Mouse (Mus musculus): ENCODE measurements around the gene Mrpl14.

DNA sequence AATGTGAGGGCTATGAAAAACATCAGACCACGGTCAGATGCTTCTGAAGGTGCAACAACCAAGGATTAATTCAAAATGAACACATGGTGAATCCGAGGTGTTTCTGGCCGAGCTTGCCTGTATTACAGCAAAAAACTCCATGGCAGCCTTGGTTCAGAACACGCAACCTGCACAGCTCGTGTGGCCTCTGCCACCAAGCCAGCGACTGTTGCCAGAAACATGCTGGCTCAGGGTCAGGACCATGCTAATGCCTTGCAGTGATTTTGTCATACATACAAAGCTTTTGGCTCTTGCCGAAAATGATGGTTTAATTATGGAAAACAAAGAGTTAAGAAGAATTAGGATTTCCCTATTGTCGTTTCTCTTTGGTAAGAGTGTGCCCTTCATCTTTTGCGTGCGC lies 18.1 kb upstream of the Mrpl14 start:
- no peak for TF ChIP-seq CTCF (IDR thresholded peaks at IDR 0.05; ENCODE audit: low read depth)
- no peak for TF ChIP-seq EP300 (IDR thresholded peaks at IDR 0.05; ENCODE audit: low read depth)
